Mouse (Mus musculus): Measurements from ENCODE around the gene Rif1. TPM values are rescaled to one million over a fixed set of nuclear protein-coding genes. Genes with fewer than 3 reads are reported as not detected.

Rif1 gene
- polyA plus RNA-seq, 1 experiment from 2014 or later = 54.4 TPM

Other genes with a start within 250 kb of the Rif1 start
- 11.1 and 12.3 TPM in 2 replicates for gene Rbm43, start 137.7 kb upstream of the Rif1 start, polyA plus RNA-seq (2016; fragmentation: Nextera tagmentation; extraction: Ambion mirVana)
- gene Nmi, start 99.3 kb upstream of the Rif1 start, polyA plus RNA-seq (2016; fragmentation: Nextera tagmentation; extraction: Ambion mirVana) = 8.1 and 11.7 TPM in 2 replicates
- gene Tnfaip6, start 34.8 kb upstream of the Rif1 start, polyA plus RNA-seq (2016; fragmentation: Nextera tagmentation; extraction: Ambion mirVana) = 60.4 and 71.7 TPM in 2 replicates